ENCODE assay signal across 1 mouse cellular context in the genomic region with DNA sequence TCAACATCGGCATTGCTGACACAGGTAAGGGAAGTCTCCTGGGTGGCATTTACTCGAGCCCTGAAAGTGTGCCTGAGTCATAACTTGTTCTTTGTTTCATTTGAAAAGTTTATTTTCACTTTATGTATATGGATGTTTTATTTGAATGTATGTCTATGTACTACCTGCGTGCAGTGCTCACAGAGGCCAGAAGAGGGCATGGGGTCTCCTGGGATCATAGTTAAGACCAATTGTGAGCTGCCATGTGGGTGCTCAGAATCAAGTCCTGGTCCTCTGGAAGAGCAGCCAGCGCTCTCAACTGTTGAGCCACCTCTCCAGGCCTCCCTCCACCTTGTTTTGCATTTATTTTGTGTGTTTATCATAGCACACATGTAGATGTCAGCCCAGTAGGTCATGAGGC.
TF ChIP-seq lines count a peak whose summit lies in the region.

No protein-coding gene starts in this region.

TF ChIP-seq in CH12.LX, 34 proteins besides CTCF, POLR2A, EP300 and RAD21:
- TF ChIP-seq ZMIZ1 (IDR thresholded peaks at IDR 0.05; ENCODE audit: low read depth, low read length) (no peak), UBTF (IDR thresholded peaks at IDR 0.05; ENCODE audit: low read depth, low read length) (no peak), PAX5 (IDR thresholded peaks at IDR 0.05; ENCODE audit: low read length) (no peak), MXI1 (IDR thresholded peaks at IDR 0.05; ENCODE audit: low read depth, low read length) (no peak), ZC3H11A (IDR thresholded peaks at IDR 0.05; ENCODE audit: low read depth, low read length) (no peak), ZKSCAN1 (IDR thresholded peaks at IDR 0.05; ENCODE audit: borderline replicate concordance, low read depth, low read length) (no peak), MAX (IDR thresholded peaks at IDR 0.05; ENCODE audit: low read length) (no peak), ELF1 (IDR thresholded peaks at IDR 0.05; ENCODE audit: low read depth, low read length) (no peak), CHD1 (IDR thresholded peaks at IDR 0.05; ENCODE audit: low read depth, low read length) (no peak), SIN3A (IDR thresholded peaks at IDR 0.05; ENCODE audit: low read length) (no peak), ETS1 (conservative IDR thresholded peaks at IDR 0.05; ENCODE audit: low read depth, low read length) (no peak), E2F4 (IDR thresholded peaks at IDR 0.05; ENCODE audit: insufficient replicate concordance, low read depth, low read length) (no peak), RCOR1 (conservative IDR thresholded peaks at IDR 0.05; ENCODE audit: low read depth, low read length) (no peak), TBP (conservative IDR thresholded peaks at IDR 0.05; ENCODE audit: low read depth, low read length) (no peak), BHLHE40 (IDR thresholded peaks at IDR 0.05; ENCODE audit: low read depth, low read length) (no peak), MEF2A (IDR thresholded peaks at IDR 0.05; ENCODE audit: borderline replicate concordance, low read depth, low read length) (no peak), JUN (IDR thresholded peaks at IDR 0.05; ENCODE audit: insufficient read depth, low read depth, low read length) (no peak), USF2 (conservative IDR thresholded peaks at IDR 0.05; ENCODE audit: low read depth, low read length) (no peak), MYC (IDR thresholded peaks at IDR 0.05; ENCODE audit: low read depth, low read length) (no peak)
TF ChIP-seq in CH12.LX: peak in this region for 0.
